Mouse (Mus musculus): Measurements from ENCODE around the gene Dctn2. TPM values are rescaled to one million over a fixed set of nuclear protein-coding genes. Genes with fewer than 3 reads are reported as not detected.

The Dctn2 gene
- polyA plus RNA-seq, 1 experiment from 2014 or later: 174 TPM

Other genes starting within 250 kb of the Dctn2 start
- 85.2 and 99.1 TPM in 2 replicates for gene Tsfm, start 235.5 kb upstream of the Dctn2 start, polyA plus RNA-seq (2016; fragmentation: Nextera tagmentation; extraction: Ambion mirVana)
- 52.5 and 53.7 TPM in 2 replicates for gene Mettl1, start 225.0 kb upstream of the Dctn2 start, polyA plus RNA-seq (2016; fragmentation: Nextera tagmentation; extraction: Ambion mirVana)
- 0.50 TPM in 2 replicates for gene Eef1akmt3, start 224.9 kb upstream of the Dctn2 start, polyA plus RNA-seq (2016; fragmentation: Nextera tagmentation; extraction: Ambion mirVana)
- 0.16 TPM in 1 of 2 replicates, not detected in the other for gene Cyp27b1, start 218.1 kb upstream of the Dctn2 start, polyA plus RNA-seq (2016; fragmentation: Nextera tagmentation; extraction: Ambion mirVana)
- 1.5 and 1.9 TPM in 2 replicates for gene March9, start 206.2 kb upstream of the Dctn2 start, polyA plus RNA-seq (2016; fragmentation: Nextera tagmentation; extraction: Ambion mirVana)
- gene Cdk4, start 202.8 kb upstream of the Dctn2 start, polyA plus RNA-seq (2016; fragmentation: Nextera tagmentation; extraction: Ambion mirVana): 2,363 and 2,376 TPM in 2 replicates
- 171 and 172 TPM in 2 replicates for gene Tspan31, start 196.1 kb upstream of the Dctn2 start, polyA plus RNA-seq (2016; fragmentation: Nextera tagmentation; extraction: Ambion mirVana)
- gene Agap2, start 191.1 kb upstream of the Dctn2 start, polyA plus RNA-seq (2016; fragmentation: Nextera tagmentation; extraction: Ambion mirVana): 0.38 TPM in 1 of 2 replicates, not detected in the other
- 58.7 and 65.5 TPM in 2 replicates for gene Os9, start 145.2 kb upstream of the Dctn2 start, polyA plus RNA-seq (2016; fragmentation: Nextera tagmentation; extraction: Ambion mirVana)
- 4.3 and 5.0 TPM in 2 replicates for gene B4galnt1, start 101.1 kb upstream of the Dctn2 start, polyA plus RNA-seq (2016; fragmentation: Nextera tagmentation; extraction: Ambion mirVana)
- 3.4 and 3.5 TPM in 2 replicates for gene Slc26a10, start 85.7 kb upstream of the Dctn2 start, polyA plus RNA-seq (2016; fragmentation: Nextera tagmentation; extraction: Ambion mirVana)
- 67.5 and 74.1 TPM in 2 replicates for gene Arhgef25, start 76.3 kb upstream of the Dctn2 start, polyA plus RNA-seq (2016; fragmentation: Nextera tagmentation; extraction: Ambion mirVana)
- 150 and 166 TPM in 2 replicates for gene Dtx3, start 70.6 kb upstream of the Dctn2 start, polyA plus RNA-seq (2016; fragmentation: Nextera tagmentation; extraction: Ambion mirVana)
- gene Pip4k2c, start 54.8 kb upstream of the Dctn2 start, polyA plus RNA-seq (2016; fragmentation: Nextera tagmentation; extraction: Ambion mirVana): 27.3 and 28.0 TPM in 2 replicates
- gene Kif5a, start 3.0 kb upstream of the Dctn2 start, polyA plus RNA-seq (2016; fragmentation: Nextera tagmentation; extraction: Ambion mirVana): 5.3 and 5.6 TPM in 2 replicates
- 17.2 and 19.8 TPM in 2 replicates for gene Mbd6, start 22.6 kb downstream of the Dctn2 start, polyA plus RNA-seq (2016; fragmentation: Nextera tagmentation; extraction: Ambion mirVana)
- gene Mars, start 45.4 kb downstream of the Dctn2 start, polyA plus RNA-seq (2016; fragmentation: Nextera tagmentation; extraction: Ambion mirVana): 144 and 145 TPM in 2 replicates
- gene Arhgap9, start 55.6 kb downstream of the Dctn2 start, polyA plus RNA-seq (2016; fragmentation: Nextera tagmentation; extraction: Ambion mirVana): 5.7 and 6.5 TPM in 2 replicates
- gene Gli1, start 75.6 kb downstream of the Dctn2 start, polyA plus RNA-seq (2016; fragmentation: Nextera tagmentation; extraction: Ambion mirVana): 11.0 and 14.2 TPM in 2 replicates
- gene Inhbe, start 88.0 kb downstream of the Dctn2 start, polyA plus RNA-seq (2016; fragmentation: Nextera tagmentation; extraction: Ambion mirVana): 0.04 and 0.08 TPM in 2 replicates
- gene Inhbc, start 104.1 kb downstream of the Dctn2 start, polyA plus RNA-seq (2016; fragmentation: Nextera tagmentation; extraction: Ambion mirVana): not detected in 2 replicates
- 45.6 and 56.4 TPM in 2 replicates for gene R3hdm2, start 114.0 kb downstream of the Dctn2 start, polyA plus RNA-seq (2016; fragmentation: Nextera tagmentation; extraction: Ambion mirVana)
- gene Stac3, start 235.3 kb downstream of the Dctn2 start, polyA plus RNA-seq (2016; fragmentation: Nextera tagmentation; extraction: Ambion mirVana): 11.5 and 11.7 TPM in 2 replicates
- gene Ndufa4l2, start 248.6 kb downstream of the Dctn2 start, polyA plus RNA-seq (2016; fragmentation: Nextera tagmentation; extraction: Ambion mirVana): 0.60 and 1.6 TPM in 2 replicates